Mouse (Mus musculus): ENCODE measurements around the gene 2310034G01Rik. TPM values are rescaled to one million over a fixed set of nuclear protein-coding genes. Genes with fewer than 3 reads are reported as not detected.

Gene 2310034G01Rik
- polyA plus RNA-seq, 1 experiment from 2014 or later: 1.8 TPM

DNA sequence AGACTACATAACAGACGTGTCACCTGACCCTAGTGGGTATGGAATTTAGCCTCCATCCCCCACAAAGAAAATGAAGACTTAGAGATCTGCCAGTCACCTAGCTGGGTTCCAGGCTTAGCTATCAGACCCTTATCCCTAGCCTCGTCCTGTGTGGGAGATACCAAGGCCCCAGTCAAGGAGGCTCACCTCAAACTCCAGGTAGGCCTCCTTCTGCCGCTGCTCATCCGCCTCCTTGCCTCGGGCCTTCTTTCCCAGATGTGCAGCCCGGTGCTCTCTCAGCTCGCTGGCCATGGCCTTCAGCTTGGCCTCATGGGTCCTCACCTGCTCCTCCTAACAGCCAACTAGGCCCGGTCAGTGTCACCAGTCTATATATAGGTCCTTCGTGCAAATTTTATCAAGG lies 37.0 kb downstream of the 2310034G01Rik start:
- no peak overlapping the region for H3K4me2 ChIP-seq (ENCODE audit: low read depth, low read length)
- H3K9me3 ChIP-seq (replicated peaks; ENCODE audit: control insufficient read depth, low read length): no peaks in the 10 kb centered on the region
- H3K27ac ChIP-seq (ENCODE audit: low read length): no peak overlapping the region
- peaks cover 12% of the 10 kb centered on the region; the same call in 1 of the 2 replicates for H3K36me3 ChIP-seq (ENCODE audit: control insufficient read depth, insufficient read depth, low read length)
- 88% methylated on average over 9 of the region's 9 CpGs for WGBS
- peaks cover 21% of the 10 kb centered on the region for H3K27me3 ChIP-seq (ENCODE audit: control insufficient read depth, insufficient read depth, low read length)
- ATAC-seq (ENCODE audit: insufficient read depth, low FRiP score): no peak
- H3K4me3 ChIP-seq (replicated peaks; ENCODE audit: low read length): no peak overlapping the region
- no peak overlapping the region for H3K9ac ChIP-seq (ENCODE audit: low read length)
- peaks cover 34% of the 10 kb centered on the region for H3K4me1 ChIP-seq (ENCODE audit: control insufficient read depth, insufficient read depth, low read length)

- no peak for ATAC-seq (ENCODE audit: insufficient read depth, low FRiP score)
- peaks cover 17% of the 10 kb centered on the region; the same call in 1 of the 2 replicates for H3K27me3 ChIP-seq (ENCODE audit: control insufficient read depth, insufficient read depth, low read length)
- WGBS: 90% methylated on average over 21 of the region's 21 CpGs
Measured at GRCm38 (mm10) chr19:46312566-46312965, 37.5 kb downstream of the 2310034G01Rik start.

DNA sequence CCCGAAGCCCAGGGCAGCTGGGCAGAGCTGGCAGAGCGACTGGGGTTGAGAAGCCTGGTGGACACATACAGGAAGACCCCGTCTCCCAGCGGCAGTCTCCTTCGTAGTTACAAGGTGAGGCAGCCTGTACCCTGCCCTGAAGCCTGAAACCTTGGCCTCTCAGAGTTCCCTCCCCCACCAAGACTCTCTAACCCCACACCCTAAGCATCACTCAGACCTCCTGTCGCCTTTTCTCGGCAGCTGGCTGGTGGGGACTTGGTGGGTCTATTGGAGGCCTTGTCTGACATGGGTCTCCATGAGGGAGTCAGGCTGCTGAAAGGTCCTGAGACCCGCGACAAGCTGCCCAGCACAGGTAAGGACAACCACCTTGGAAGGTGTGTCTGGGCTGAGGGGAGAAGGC lies 38.8 kb downstream of the 2310034G01Rik start:
- Histone ChIP-seq H3K36me3 (ENCODE audit: control insufficient read depth, insufficient read depth, low read length) (peaks cover 12% of the 10 kb centered on the region; the same call in 1 of the 2 replicates), H3K27me3 (ENCODE audit: control insufficient read depth, insufficient read depth, low read length) (peaks cover 5% of the 10 kb centered on the region; the same call in 1 of the 2 replicates), H3K4me2 (ENCODE audit: low read depth, low read length) (no peak overlapping the region), H3K9me3 (replicated peaks; ENCODE audit: control insufficient read depth, low read length) (no peaks in the 10 kb centered on the region), H3K27ac (ENCODE audit: low read length) (no peak overlapping the region), H3K4me1 (ENCODE audit: control insufficient read depth, insufficient read depth, low read length) (peaks cover 30% of the 10 kb centered on the region), H3K4me3 (replicated peaks; ENCODE audit: low read length) (no peak overlapping the region), H3K9ac (ENCODE audit: low read length) (no peak overlapping the region)
- no peak for ATAC-seq (ENCODE audit: insufficient read depth, low FRiP score)
- WGBS: 84% methylated on average over 9 of the region's 9 CpGs

More at GRCm38 (mm10) chr19:46312566-46312965, 37.5 kb downstream of the 2310034G01Rik start:
- Histone ChIP-seq H3K9me3 (replicated peaks; ENCODE audit: control insufficient read depth, low read length) (no peaks in the 10 kb centered on the region), H3K27ac (ENCODE audit: low read length) (no peak overlapping the region), H3K4me2 (ENCODE audit: low read depth, low read length) (no peak overlapping the region), H3K4me3 (replicated peaks; ENCODE audit: low read length) (no peak overlapping the region), H3K4me1 (ENCODE audit: control insufficient read depth, insufficient read depth, low read length) (peaks cover 31% of the 10 kb centered on the region), H3K36me3 (ENCODE audit: control insufficient read depth, insufficient read depth, low read length) (peaks cover 12% of the 10 kb centered on the region; the same call in 1 of the 2 replicates), H3K9ac (ENCODE audit: low read length) (no peak overlapping the region)

DNA sequence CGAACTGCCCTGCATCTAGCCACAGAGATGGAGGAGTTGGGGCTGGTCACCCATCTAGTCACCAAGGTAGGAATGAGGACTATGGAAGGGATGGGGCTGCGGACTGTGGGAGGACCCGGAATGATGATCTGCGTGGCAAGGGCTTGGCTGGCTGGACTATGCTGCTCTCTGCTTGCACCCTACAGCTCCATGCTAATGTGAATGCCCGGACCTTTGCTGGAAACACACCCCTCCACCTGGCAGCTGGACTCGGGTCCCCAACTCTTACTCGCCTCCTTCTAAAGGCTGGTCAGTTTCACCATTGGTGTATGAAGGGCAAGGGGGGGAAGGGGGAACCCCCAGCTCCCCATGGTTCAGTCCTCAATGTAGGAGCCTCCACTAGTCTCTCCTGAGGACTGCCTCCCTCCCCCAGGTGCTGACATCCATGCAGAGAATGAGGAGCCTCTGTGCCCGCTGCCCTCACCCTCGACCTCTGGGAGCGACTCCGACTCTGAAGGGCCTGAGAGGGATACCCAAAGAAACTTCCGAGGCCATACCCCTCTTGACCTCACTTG lies 39.7 kb downstream of the 2310034G01Rik start:
- Histone ChIP-seq H3K27me3 (ENCODE audit: control insufficient read depth, insufficient read depth, low read length) (no peaks in the 10 kb centered on the region), H3K4me3 (replicated peaks; ENCODE audit: low read length) (no peak overlapping the region), H3K4me2 (ENCODE audit: low read depth, low read length) (no peak overlapping the region), H3K9me3 (replicated peaks; ENCODE audit: control insufficient read depth, low read length) (no peaks in the 10 kb centered on the region), H3K9ac (ENCODE audit: low read length) (no peak overlapping the region), H3K4me1 (ENCODE audit: control insufficient read depth, insufficient read depth, low read length) (peaks cover 26% of the 10 kb centered on the region), H3K36me3 (ENCODE audit: control insufficient read depth, insufficient read depth, low read length) (peaks cover 12% of the 10 kb centered on the region; the same call in 1 of the 2 replicates), H3K27ac (ENCODE audit: low read length) (no peak overlapping the region)
- WGBS: 88% methylated on average over 12 of the region's 12 CpGs
- ATAC-seq (ENCODE audit: insufficient read depth, low FRiP score): no peak

GRCm38 (mm10) chr19:46309651-46310305 lies 40.3 kb downstream of the 2310034G01Rik start:
- H3K4me1 ChIP-seq (ENCODE audit: control insufficient read depth, insufficient read depth, low read length): peaks cover 21% of the 10 kb centered on the region
- no peaks in the 10 kb centered on the region for H3K27me3 ChIP-seq (ENCODE audit: control insufficient read depth, insufficient read depth, low read length)
- H3K9ac ChIP-seq (ENCODE audit: low read length): no peak overlapping the region
- no peaks in the 10 kb centered on the region for H3K9me3 ChIP-seq (replicated peaks; ENCODE audit: control insufficient read depth, low read length)
- H3K4me2 ChIP-seq (ENCODE audit: low read depth, low read length): no peak overlapping the region
- peaks cover 12% of the 10 kb centered on the region; the same call in 1 of the 2 replicates for H3K36me3 ChIP-seq (ENCODE audit: control insufficient read depth, insufficient read depth, low read length)
- H3K27ac ChIP-seq (ENCODE audit: low read length): no peak overlapping the region
- 78% methylated on average over 21 of the region's 21 CpGs for WGBS
- no peak for ATAC-seq (ENCODE audit: insufficient read depth, low FRiP score)
- no peak overlapping the region for H3K4me3 ChIP-seq (replicated peaks; ENCODE audit: low read length)

- H3K9me3 ChIP-seq (replicated peaks; ENCODE audit: control insufficient read depth, low read length): no peaks in the 10 kb centered on the region
- peak overlapping the region; percentile 72 for H3K9ac ChIP-seq (ENCODE audit: low read length)
- peak; percentile 19; the same call in 1 of the 2 replicates for ATAC-seq (ENCODE audit: insufficient read depth, low FRiP score)
- H3K4me2 ChIP-seq (ENCODE audit: low read depth, low read length): peak overlapping the region; percentile 80
- H3K27me3 ChIP-seq (ENCODE audit: control insufficient read depth, insufficient read depth, low read length): no peaks in the 10 kb centered on the region
- 2% methylated on average over 47 of the region's 47 CpGs for WGBS
- peaks cover 12% of the 10 kb centered on the region; the same call in 1 of the 2 replicates for H3K36me3 ChIP-seq (ENCODE audit: control insufficient read depth, insufficient read depth, low read length)
- H3K27ac ChIP-seq (ENCODE audit: low read length): no peak overlapping the region
- peaks cover 14% of the 10 kb centered on the region for H3K4me1 ChIP-seq (ENCODE audit: control insufficient read depth, insufficient read depth, low read length)
- peak overlapping the region; percentile 44 for H3K4me3 ChIP-seq (replicated peaks; ENCODE audit: low read length)
Measured at GRCm38 (mm10) chr19:46308706-46309435, 41.2 kb downstream of the 2310034G01Rik start.

DNA sequence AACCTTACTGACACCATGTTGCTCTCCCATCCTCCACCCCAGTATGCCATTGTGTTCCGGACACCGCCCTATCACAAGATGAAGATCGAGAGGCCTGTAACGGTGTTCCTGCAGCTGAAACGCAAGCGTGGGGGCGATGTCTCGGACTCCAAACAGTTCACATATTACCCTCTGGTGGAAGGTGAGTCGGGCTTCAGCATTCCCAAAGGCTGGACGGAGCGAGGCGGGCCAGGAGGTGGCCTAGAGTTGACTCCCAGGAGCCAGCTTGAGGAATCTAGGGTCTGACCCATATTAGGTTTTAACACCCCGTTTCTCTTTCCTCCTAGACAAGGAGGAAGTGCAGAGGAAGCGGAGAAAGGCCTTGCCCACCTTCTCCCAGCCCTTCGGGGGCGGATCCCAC lies 41.8 kb downstream of the 2310034G01Rik start:
- ATAC-seq (ENCODE audit: insufficient read depth, low FRiP score): no peak
- Histone ChIP-seq H3K4me1 (ENCODE audit: control insufficient read depth, insufficient read depth, low read length) (peaks cover 18% of the 10 kb centered on the region), H3K9ac (ENCODE audit: low read length) (peak overlapping the region; percentile 72), H3K9me3 (replicated peaks; ENCODE audit: control insufficient read depth, low read length) (no peaks in the 10 kb centered on the region), H3K4me2 (ENCODE audit: low read depth, low read length) (peak overlapping the region; percentile 80; the same call in 1 of the 2 replicates), H3K27ac (ENCODE audit: low read length) (no peak overlapping the region), H3K36me3 (ENCODE audit: control insufficient read depth, insufficient read depth, low read length) (peaks cover 12% of the 10 kb centered on the region; the same call in 1 of the 2 replicates), H3K27me3 (ENCODE audit: control insufficient read depth, insufficient read depth, low read length) (no peaks in the 10 kb centered on the region), H3K4me3 (replicated peaks; ENCODE audit: low read length) (no peak overlapping the region)
- WGBS: 78% methylated on average over 16 of the region's 16 CpGs

DNA sequence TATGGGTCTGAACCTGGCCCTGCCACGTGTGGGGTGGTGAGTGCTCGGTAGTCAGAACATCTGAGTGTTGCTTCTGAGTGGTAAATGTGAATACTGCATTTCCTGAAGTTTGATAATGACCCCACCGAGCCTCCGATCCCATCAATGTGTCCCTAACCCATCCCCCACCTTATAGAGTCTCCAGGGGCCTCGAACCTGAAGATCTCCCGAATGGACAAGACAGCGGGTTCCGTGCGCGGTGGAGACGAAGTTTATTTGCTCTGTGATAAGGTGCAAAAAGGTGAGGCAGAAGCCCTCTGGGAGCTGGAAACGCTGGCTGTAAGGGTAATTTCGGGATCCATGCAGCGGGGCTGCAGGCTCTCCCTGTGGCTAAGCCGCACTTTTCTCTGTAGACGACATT lies 42.3 kb downstream of the 2310034G01Rik start:
- Histone ChIP-seq H3K27ac (ENCODE audit: low read length) (no peak overlapping the region), H3K27me3 (ENCODE audit: control insufficient read depth, insufficient read depth, low read length) (no peaks in the 10 kb centered on the region), H3K4me3 (replicated peaks; ENCODE audit: low read length) (no peak overlapping the region), H3K9me3 (replicated peaks; ENCODE audit: control insufficient read depth, low read length) (no peaks in the 10 kb centered on the region), H3K36me3 (ENCODE audit: control insufficient read depth, insufficient read depth, low read length) (peaks cover 12% of the 10 kb centered on the region; the same call in 1 of the 2 replicates), H3K4me1 (ENCODE audit: control insufficient read depth, insufficient read depth, low read length) (peaks cover 18% of the 10 kb centered on the region), H3K4me2 (ENCODE audit: low read depth, low read length) (no peak overlapping the region), H3K9ac (ENCODE audit: low read length) (no peak overlapping the region)
- 80% methylated on average over 16 of the region's 16 CpGs for WGBS
- ATAC-seq (ENCODE audit: insufficient read depth, low FRiP score): no peak
